Mouse (Mus musculus): ENCODE measurements around the gene Il1rl2. TPM values are rescaled to one million over a fixed set of nuclear protein-coding genes. Genes with fewer than 3 reads are reported as not detected.

Gene Il1rl2
- polyA plus RNA-seq, 1 experiment from 2014 or later: 1.5 TPM

DNA sequence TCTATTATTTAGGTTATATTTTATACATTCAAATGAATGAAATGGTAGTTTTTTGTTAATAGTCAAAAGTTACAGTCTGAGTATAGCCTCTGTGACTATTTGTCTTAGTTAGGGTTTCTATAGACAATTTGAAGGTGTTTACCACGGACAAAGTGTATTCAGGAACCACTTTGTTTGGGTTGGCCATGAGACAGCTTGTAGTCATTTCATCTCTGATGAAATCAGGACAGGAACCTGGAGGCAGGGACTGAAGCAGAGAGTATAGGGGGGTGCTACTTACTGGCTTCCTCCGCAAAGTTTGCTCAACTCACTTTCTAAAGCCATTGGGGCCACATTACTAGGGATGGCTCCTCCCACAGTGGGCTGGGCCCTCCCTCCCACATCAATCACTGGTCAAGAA is 12.8 kb upstream of the Il1rl2 start:
- 63% methylated on average over 2 of the region's 2 CpGs for WGBS (ENCODE audit: insufficient replicate concordance)
- 0 out of 2 replicates have a peak, but pooled peaks cover 2% of the 10 kb centered on the region for H3K36me3 ChIP-seq (ENCODE audit: control insufficient read depth, insufficient read depth)
- no peak for ATAC-seq (ENCODE audit: low read depth)

GRCm38 (mm10) chr1:40314016-40314415 is 10.4 kb upstream of the Il1rl2 start:
- no peaks in the 10 kb centered on the region for H3K9me3 ChIP-seq (replicated peaks; ENCODE audit: control insufficient read depth, low read length)
- H3K36me3 ChIP-seq (ENCODE audit: control insufficient read depth, insufficient read depth): 0 out of 2 replicates have a peak, but pooled peaks cover 2% of the 10 kb centered on the region
- no peaks in the 10 kb centered on the region for H3K4me1 ChIP-seq (ENCODE audit: control insufficient read depth, low read depth, low read length)
- ATAC-seq (ENCODE audit: low read depth): no peak
- H3K27ac ChIP-seq (ENCODE audit: low read length): no peak overlapping the region
- H3K4me2 ChIP-seq (ENCODE audit: low read depth, low read length): no peak overlapping the region
- no peak overlapping the region for H3K4me3 ChIP-seq (ENCODE audit: low read depth, low read length)
- WGBS (ENCODE audit: insufficient replicate concordance): 71% methylated on average over 12 of the region's 12 CpGs
- no peak overlapping the region for H3K9ac ChIP-seq (ENCODE audit: low read depth, low read length)
- H3K27me3 ChIP-seq (ENCODE audit: control insufficient read depth, insufficient read depth, low read depth, low read length): no peaks in the 10 kb centered on the region

More for the DNA sequence above, 12.8 kb upstream of the Il1rl2 start:
- no peak overlapping the region for H3K4me2 ChIP-seq (ENCODE audit: low read depth, low read length)
- no peaks in the 10 kb centered on the region for H3K27me3 ChIP-seq (ENCODE audit: control insufficient read depth, insufficient read depth, low read depth, low read length)
- no peaks in the 10 kb centered on the region for H3K9me3 ChIP-seq (replicated peaks; ENCODE audit: control insufficient read depth, low read length)
- no peaks in the 10 kb centered on the region for H3K4me1 ChIP-seq (ENCODE audit: control insufficient read depth, low read depth, low read length)
- H3K27ac ChIP-seq (ENCODE audit: low read length): no peak overlapping the region
- no peak overlapping the region for H3K9ac ChIP-seq (ENCODE audit: low read depth, low read length)
- H3K4me3 ChIP-seq (ENCODE audit: low read depth, low read length): no peak overlapping the region

DNA sequence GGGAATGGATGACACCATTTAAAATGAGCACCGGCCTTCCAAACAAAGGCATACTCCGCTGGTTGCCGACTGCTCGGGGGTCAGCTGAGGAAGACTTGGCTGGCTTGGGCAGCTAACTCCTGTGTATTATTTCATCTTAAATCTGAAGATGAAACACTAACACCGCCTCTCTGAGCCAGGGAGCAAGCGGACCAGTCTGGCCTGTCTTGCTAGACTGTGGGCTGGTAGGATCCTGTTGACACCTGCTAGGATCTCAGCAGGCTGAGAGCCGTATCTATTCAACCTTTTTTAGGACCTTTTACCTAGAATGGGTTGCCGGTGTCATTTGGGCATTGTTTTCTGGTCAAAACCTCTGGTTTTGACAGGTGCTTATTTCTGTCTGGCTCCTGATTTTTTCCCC is 6.8 kb upstream of the Il1rl2 start:
- no peaks in the 10 kb centered on the region for H3K9me3 ChIP-seq (replicated peaks; ENCODE audit: control insufficient read depth, low read length)
- WGBS (ENCODE audit: insufficient replicate concordance): 76% methylated on average over 8 of the region's 8 CpGs
- no peaks in the 10 kb centered on the region for H3K27me3 ChIP-seq (ENCODE audit: control insufficient read depth, insufficient read depth, low read depth, low read length)
- no peak for ATAC-seq (ENCODE audit: low read depth)
- H3K4me1 ChIP-seq (ENCODE audit: control insufficient read depth, low read depth, low read length): peaks cover 5% of the 10 kb centered on the region; the same call in 1 of the 2 replicates
- H3K36me3 ChIP-seq (ENCODE audit: control insufficient read depth, insufficient read depth): no peaks in the 10 kb centered on the region
- H3K4me3 ChIP-seq (ENCODE audit: low read depth, low read length): no peak overlapping the region
- no peak overlapping the region for H3K4me2 ChIP-seq (ENCODE audit: low read depth, low read length)
- H3K27ac ChIP-seq (ENCODE audit: low read length): no peak overlapping the region
- no peak overlapping the region for H3K9ac ChIP-seq (ENCODE audit: low read depth, low read length)

- Histone ChIP-seq H3K9ac (ENCODE audit: low read depth, low read length) (no peak overlapping the region), H3K4me2 (ENCODE audit: low read depth, low read length) (no peak overlapping the region), H3K27ac (ENCODE audit: low read length) (peak overlapping the region; percentile 45), H3K27me3 (ENCODE audit: control insufficient read depth, insufficient read depth, low read depth, low read length) (peaks cover 7% of the 10 kb centered on the region), H3K4me3 (ENCODE audit: low read depth, low read length) (no peak overlapping the region), H3K9me3 (replicated peaks; ENCODE audit: control insufficient read depth, low read length) (no peaks in the 10 kb centered on the region), H3K4me1 (ENCODE audit: control insufficient read depth, low read depth, low read length) (peaks cover 20% of the 10 kb centered on the region), H3K36me3 (ENCODE audit: control insufficient read depth, insufficient read depth) (no peaks in the 10 kb centered on the region)
- WGBS (ENCODE audit: insufficient replicate concordance): 27% methylated on average over 6 of the region's 6 CpGs
- 0 out of 2 replicates have a peak, but pooled peaks have one; percentile 27 for ATAC-seq (ENCODE audit: low read depth)
Measured at GRCm38 (mm10) chr1:40321824-40322223, 2.6 kb upstream of the Il1rl2 start.

GRCm38 (mm10) chr1:40322543-40322942 is 1.9 kb upstream of the Il1rl2 start:
- Histone ChIP-seq H3K4me1 (ENCODE audit: control insufficient read depth, low read depth, low read length) (peaks cover 20% of the 10 kb centered on the region), H3K4me2 (ENCODE audit: low read depth, low read length) (no peak overlapping the region), H3K9me3 (replicated peaks; ENCODE audit: control insufficient read depth, low read length) (no peaks in the 10 kb centered on the region), H3K4me3 (ENCODE audit: low read depth, low read length) (no peak overlapping the region), H3K27me3 (ENCODE audit: control insufficient read depth, insufficient read depth, low read depth, low read length) (peaks cover 7% of the 10 kb centered on the region), H3K9ac (ENCODE audit: low read depth, low read length) (no peak overlapping the region), H3K27ac (ENCODE audit: low read length) (peak overlapping the region; percentile 45), H3K36me3 (ENCODE audit: control insufficient read depth, insufficient read depth) (no peaks in the 10 kb centered on the region)
- ATAC-seq (ENCODE audit: low read depth): peak; percentile 67
- 31% methylated on average over 3 of the region's 3 CpGs for WGBS (ENCODE audit: insufficient replicate concordance)

DNA sequence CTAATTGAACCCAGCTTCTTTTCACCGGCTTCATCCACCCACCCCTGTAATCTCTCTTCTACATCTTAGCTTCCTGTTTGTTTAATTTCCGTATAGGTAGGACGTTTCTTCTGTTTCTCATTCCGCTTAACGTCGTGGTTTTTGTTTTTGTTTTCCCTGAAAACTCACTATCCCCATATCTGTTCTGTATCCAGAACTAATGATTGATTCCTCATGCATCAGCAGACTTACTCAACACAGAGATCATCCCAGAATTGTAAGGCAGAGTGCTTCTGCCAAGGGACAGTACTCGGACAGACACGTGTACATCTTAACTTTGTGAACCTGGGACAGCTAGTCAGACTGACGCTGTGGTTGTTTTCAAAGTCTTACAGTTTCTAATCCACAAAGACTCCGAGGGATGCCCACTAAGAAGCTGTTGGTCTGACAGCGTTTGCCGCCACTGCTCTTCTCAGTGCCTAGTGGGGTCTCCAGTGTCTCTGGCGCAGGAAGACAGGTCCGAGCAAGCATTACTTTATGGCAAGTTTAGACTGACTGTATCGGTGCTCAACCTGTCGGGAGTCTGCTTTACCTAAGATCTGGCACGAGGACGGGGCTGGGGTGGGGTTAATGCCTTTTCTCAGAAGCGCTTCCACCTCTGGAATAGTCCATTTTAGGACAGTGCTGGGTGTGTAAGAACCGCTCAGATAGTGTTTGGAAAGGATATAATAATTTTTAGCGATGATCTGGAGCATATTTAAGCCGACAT is 719 bp downstream of the Il1rl2 start:
- Histone ChIP-seq H3K9ac (ENCODE audit: low read depth, low read length) (peak overlapping the region; percentile 13), H3K4me3 (ENCODE audit: low read depth, low read length) (peak overlapping the region; percentile 55), H3K27me3 (ENCODE audit: control insufficient read depth, insufficient read depth, low read depth, low read length) (peaks cover 7% of the 10 kb centered on the region), H3K27ac (ENCODE audit: low read length) (no peak overlapping the region), H3K36me3 (ENCODE audit: control insufficient read depth, insufficient read depth) (no peaks in the 10 kb centered on the region), H3K4me2 (ENCODE audit: low read depth, low read length) (peak overlapping the region; percentile 67), H3K4me1 (ENCODE audit: control insufficient read depth, low read depth, low read length) (peaks cover 20% of the 10 kb centered on the region), H3K9me3 (replicated peaks; ENCODE audit: control insufficient read depth, low read length) (no peaks in the 10 kb centered on the region)
- WGBS (ENCODE audit: insufficient replicate concordance): 4% methylated on average over 22 of the region's 22 CpGs
- no peak for ATAC-seq (ENCODE audit: low read depth)

DNA sequence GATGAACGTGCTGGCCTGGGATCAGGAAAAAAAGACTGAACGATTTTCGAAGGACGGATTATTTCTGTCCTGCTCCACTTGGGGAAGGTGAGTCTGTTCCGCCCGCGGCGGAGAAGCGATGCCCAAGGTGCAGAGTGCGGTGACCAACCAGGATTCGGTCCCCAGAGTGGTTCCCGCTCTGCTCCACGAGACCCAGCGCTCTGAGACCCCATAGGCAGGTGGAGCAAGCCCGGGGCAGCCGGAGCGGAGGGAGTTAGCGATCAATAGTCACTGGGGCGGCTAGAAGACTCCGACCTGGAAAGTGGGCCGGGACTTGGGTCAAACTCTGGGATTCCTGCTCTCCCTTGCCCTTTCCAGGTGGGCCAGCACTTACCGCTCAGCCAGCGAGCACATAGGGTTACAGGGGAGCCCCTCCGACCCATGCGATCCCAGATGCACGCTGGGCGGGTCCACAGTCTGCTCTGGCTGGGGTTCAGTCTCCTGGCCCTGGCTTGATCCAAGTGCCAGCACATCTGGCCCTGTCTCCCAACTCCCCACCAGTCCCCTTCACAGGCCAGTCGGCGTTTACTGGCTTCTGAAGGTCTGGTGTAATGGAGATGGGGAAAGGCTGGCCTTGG is 1.4 kb downstream of the Il1rl2 start:
- 20% methylated on average over 29 of the region's 29 CpGs for WGBS (ENCODE audit: insufficient replicate concordance)
- Histone ChIP-seq H3K36me3 (ENCODE audit: control insufficient read depth, insufficient read depth) (no peaks in the 10 kb centered on the region), H3K9ac (ENCODE audit: low read depth, low read length) (peak overlapping the region; percentile 51), H3K9me3 (replicated peaks; ENCODE audit: control insufficient read depth, low read length) (no peaks in the 10 kb centered on the region), H3K4me3 (ENCODE audit: low read depth, low read length) (peak overlapping the region; percentile 55), H3K27ac (ENCODE audit: low read length) (no peak overlapping the region), H3K4me1 (ENCODE audit: control insufficient read depth, low read depth, low read length) (peaks cover 20% of the 10 kb centered on the region), H3K4me2 (ENCODE audit: low read depth, low read length) (peak overlapping the region; percentile 67), H3K27me3 (ENCODE audit: control insufficient read depth, insufficient read depth, low read depth, low read length) (peaks cover 7% of the 10 kb centered on the region)
- ATAC-seq (ENCODE audit: low read depth): no peak; the same call in 1 of the 2 replicates

GRCm38 (mm10) chr1:40327604-40328003 is 3.2 kb downstream of the Il1rl2 start:
- ATAC-seq (ENCODE audit: low read depth): no peak
- Histone ChIP-seq H3K4me1 (ENCODE audit: control insufficient read depth, low read depth, low read length) (peaks cover 15% of the 10 kb centered on the region; the same call in 1 of the 2 replicates), H3K27ac (ENCODE audit: low read length) (no peak overlapping the region), H3K36me3 (ENCODE audit: control insufficient read depth, insufficient read depth) (no peaks in the 10 kb centered on the region), H3K9me3 (replicated peaks; ENCODE audit: control insufficient read depth, low read length) (no peaks in the 10 kb centered on the region), H3K9ac (ENCODE audit: low read depth, low read length) (no peak overlapping the region), H3K4me2 (ENCODE audit: low read depth, low read length) (no peak overlapping the region), H3K4me3 (ENCODE audit: low read depth, low read length) (no peak overlapping the region), H3K27me3 (ENCODE audit: control insufficient read depth, insufficient read depth, low read depth, low read length) (peaks cover 7% of the 10 kb centered on the region)
- WGBS (ENCODE audit: insufficient replicate concordance): 69% methylated on average over 3 of the region's 3 CpGs

- H3K4me1 ChIP-seq (ENCODE audit: control insufficient read depth, low read depth, low read length): peaks cover 3% of the 10 kb centered on the region; the same call in 1 of the 2 replicates
- H3K9me3 ChIP-seq (replicated peaks; ENCODE audit: control insufficient read depth, low read length): no peaks in the 10 kb centered on the region
- no peak overlapping the region for H3K27ac ChIP-seq (ENCODE audit: low read length)
- 24% methylated on average over 1 of the region's 1 CpGs for WGBS (ENCODE audit: insufficient replicate concordance)
- H3K36me3 ChIP-seq (ENCODE audit: control insufficient read depth, insufficient read depth): no peaks in the 10 kb centered on the region
- no peak overlapping the region for H3K9ac ChIP-seq (ENCODE audit: low read depth, low read length)
- H3K4me2 ChIP-seq (ENCODE audit: low read depth, low read length): no peak overlapping the region
- H3K4me3 ChIP-seq (ENCODE audit: low read depth, low read length): no peak overlapping the region
- peaks cover 7% of the 10 kb centered on the region for H3K27me3 ChIP-seq (ENCODE audit: control insufficient read depth, insufficient read depth, low read depth, low read length)
- ATAC-seq (ENCODE audit: low read depth): no peak
Measured at GRCm38 (mm10) chr1:40329526-40329925, 5.1 kb downstream of the Il1rl2 start.

Data from liver, embryonic 16.5 days (tissue).